Mouse (Mus musculus): ENCODE measurements at regions not wholly inside any gene's neighbourhood (a gene's known extent, or its start where the extent isn't known, plus 50 kb on each side); places are given as distances from the start of the nearest gene placed in this dataset.
"Not testable (repeated sequence)": the region's sequence is repeated elsewhere in the genome, so short reads cannot be mapped to it uniquely, and the experiment has no call there.

- Histone ChIP-seq H3K4me1 (no peaks in the 10 kb centered on the region), H3K4me2 (no peak overlapping the region), H3K27me3 (replicated peaks) (no peaks in the 10 kb centered on the region), H3K4me3 (replicated peaks) (no peak overlapping the region), H3K9ac (replicated peaks) (no peak overlapping the region), H3K36me3 (no peaks in the 10 kb centered on the region), H3K27ac (replicated peaks) (no peak overlapping the region), H3K9me3 (replicated peaks) (0 out of 2 replicates have a peak, but pooled peaks cover 2% of the 10 kb centered on the region)
- ATAC-seq (ENCODE audit: low FRiP score): no peak
- WGBS: 71% methylated on average over 2 of the region's 2 CpGs
Observed at GRCm38 (mm10) chr1:150160314-150160713, 60.5 kb downstream of the Ptgs2 start.

- H3K27me3 ChIP-seq (replicated peaks): no peaks in the 10 kb centered on the region
- H3K9ac ChIP-seq (replicated peaks): peak overlapping the region; percentile 20; the same call in 1 of the 2 replicates
- ATAC-seq (ENCODE audit: low FRiP score): peak; percentile 81
- no peaks in the 10 kb centered on the region for H3K4me1 ChIP-seq
- 54% methylated on average over 17 of the region's 17 CpGs for WGBS
- peak overlapping the region; percentile 48 for H3K4me2 ChIP-seq
- H3K9me3 ChIP-seq (replicated peaks): no peaks in the 10 kb centered on the region
- no peak overlapping the region for H3K27ac ChIP-seq (replicated peaks)
- peak overlapping the region; percentile 22 for H3K4me3 ChIP-seq (replicated peaks)
- no peaks in the 10 kb centered on the region for H3K36me3 ChIP-seq
Observed at GRCm38 (mm10) chr1:150164890-150165596, 65.2 kb downstream of the Ptgs2 start.

GRCm38 (mm10) chr1:150165597-150165973 lies 65.8 kb downstream of the Ptgs2 start:
- Histone ChIP-seq H3K4me3 (replicated peaks) (no peak overlapping the region), H3K4me1 (no peaks in the 10 kb centered on the region), H3K4me2 (no peak overlapping the region), H3K27ac (replicated peaks) (no peak overlapping the region), H3K9me3 (replicated peaks) (no peaks in the 10 kb centered on the region), H3K9ac (replicated peaks) (no peak overlapping the region), H3K36me3 (no peaks in the 10 kb centered on the region), H3K27me3 (replicated peaks) (no peaks in the 10 kb centered on the region)
- ATAC-seq (ENCODE audit: low FRiP score): no peak
- WGBS: 87% methylated on average over 7 of the region's 7 CpGs

- Histone ChIP-seq H3K4me2 (no peak overlapping the region), H3K36me3 (no peaks in the 10 kb centered on the region), H3K4me3 (replicated peaks) (no peak overlapping the region), H3K27ac (replicated peaks) (no peak overlapping the region), H3K27me3 (replicated peaks) (no peaks in the 10 kb centered on the region), H3K9me3 (replicated peaks) (no peaks in the 10 kb centered on the region), H3K4me1 (no peaks in the 10 kb centered on the region), H3K9ac (replicated peaks) (no peak overlapping the region)
- ATAC-seq (ENCODE audit: low FRiP score): no peak
Observed at GRCm38 (mm10) chr1:150167172-150167571, 67.3 kb downstream of the Ptgs2 start.

- H3K4me3 ChIP-seq (replicated peaks): no peak overlapping the region
- H3K4me2 ChIP-seq: no peak overlapping the region
- H3K4me1 ChIP-seq: no peaks in the 10 kb centered on the region
- WGBS: 79% methylated on average over 3 of the region's 3 CpGs
- H3K27ac ChIP-seq (replicated peaks): no peak overlapping the region
- H3K9me3 ChIP-seq (replicated peaks): no peaks in the 10 kb centered on the region
- no peak for ATAC-seq (ENCODE audit: low FRiP score)
- H3K36me3 ChIP-seq: no peaks in the 10 kb centered on the region
- no peak overlapping the region for H3K9ac ChIP-seq (replicated peaks)
- H3K27me3 ChIP-seq (replicated peaks): no peaks in the 10 kb centered on the region
Observed at GRCm38 (mm10) chr1:150174204-150174603, 74.4 kb downstream of the Ptgs2 start.

- no peak for ATAC-seq (ENCODE audit: low FRiP score)
- H3K27me3 ChIP-seq (replicated peaks): no peaks in the 10 kb centered on the region
- H3K4me2 ChIP-seq: no peak overlapping the region
- H3K36me3 ChIP-seq: no peaks in the 10 kb centered on the region
- H3K4me1 ChIP-seq: no peaks in the 10 kb centered on the region
- no peak overlapping the region for H3K9ac ChIP-seq (replicated peaks)
- no peaks in the 10 kb centered on the region for H3K9me3 ChIP-seq (replicated peaks)
- H3K4me3 ChIP-seq (replicated peaks): no peak overlapping the region
- H3K27ac ChIP-seq (replicated peaks): no peak overlapping the region
- WGBS: 86% methylated on average over 1 of the region's 1 CpGs
Observed at GRCm38 (mm10) chr1:150177029-150177740, 77.4 kb downstream of the Ptgs2 start.

- H3K9ac ChIP-seq (replicated peaks): no peak overlapping the region
- H3K4me3 ChIP-seq (replicated peaks): no peak overlapping the region
- no peaks in the 10 kb centered on the region for H3K27me3 ChIP-seq (replicated peaks)
- no peak overlapping the region for H3K27ac ChIP-seq (replicated peaks)
- ATAC-seq (ENCODE audit: low FRiP score): no peak
- H3K36me3 ChIP-seq: no peaks in the 10 kb centered on the region
- WGBS: 88% methylated on average over 2 of the region's 2 CpGs
- no peaks in the 10 kb centered on the region for H3K4me1 ChIP-seq
- no peak overlapping the region for H3K4me2 ChIP-seq
- no peaks in the 10 kb centered on the region for H3K9me3 ChIP-seq (replicated peaks)
Observed at GRCm38 (mm10) chr1:150202022-150202421, 102.2 kb downstream of the Ptgs2 start.

- Histone ChIP-seq H3K4me1 (no peaks in the 10 kb centered on the region), H3K4me3 (replicated peaks) (no peak overlapping the region), H3K4me2 (no peak overlapping the region), H3K27ac (replicated peaks) (no peak overlapping the region), H3K27me3 (replicated peaks) (no peaks in the 10 kb centered on the region), H3K9ac (replicated peaks) (no peak overlapping the region), H3K9me3 (replicated peaks) (no peaks in the 10 kb centered on the region), H3K36me3 (no peaks in the 10 kb centered on the region)
- no peak for ATAC-seq (ENCODE audit: low FRiP score)
Observed at GRCm38 (mm10) chr1:150212454-150212853, 106.8 kb upstream of the Pdc start.

- no peaks in the 10 kb centered on the region for H3K9me3 ChIP-seq (replicated peaks)
- H3K9ac ChIP-seq (replicated peaks): no peak overlapping the region
- WGBS: 93% methylated on average over 3 of the region's 3 CpGs
- H3K36me3 ChIP-seq: no peaks in the 10 kb centered on the region
- no peak for ATAC-seq (ENCODE audit: low FRiP score)
- H3K4me2 ChIP-seq: no peak overlapping the region
- no peak overlapping the region for H3K27ac ChIP-seq (replicated peaks)
- no peaks in the 10 kb centered on the region for H3K4me1 ChIP-seq
- no peaks in the 10 kb centered on the region for H3K27me3 ChIP-seq (replicated peaks)
- H3K4me3 ChIP-seq (replicated peaks): no peak overlapping the region
Observed at GRCm38 (mm10) chr1:150216672-150217071, 102.5 kb upstream of the Pdc start.

GRCm38 (mm10) chr1:150218802-150219201 lies 100.4 kb upstream of the Pdc start:
- 83% methylated on average over 2 of the region's 2 CpGs for WGBS
- H3K9me3 ChIP-seq (replicated peaks): no peaks in the 10 kb centered on the region
- no peak overlapping the region for H3K9ac ChIP-seq (replicated peaks)
- H3K4me1 ChIP-seq: no peaks in the 10 kb centered on the region
- H3K36me3 ChIP-seq: no peaks in the 10 kb centered on the region
- ATAC-seq (ENCODE audit: low FRiP score): no peak
- no peaks in the 10 kb centered on the region for H3K27me3 ChIP-seq (replicated peaks)
- no peak overlapping the region for H3K27ac ChIP-seq (replicated peaks)
- H3K4me2 ChIP-seq: no peak overlapping the region
- no peak overlapping the region for H3K4me3 ChIP-seq (replicated peaks)

GRCm38 (mm10) chr1:150225529-150225928 lies 93.7 kb upstream of the Pdc start:
- Histone ChIP-seq H3K27ac (replicated peaks) (no peak overlapping the region), H3K4me2 (no peak overlapping the region), H3K27me3 (replicated peaks) (no peaks in the 10 kb centered on the region), H3K36me3 (no peaks in the 10 kb centered on the region), H3K4me1 (no peaks in the 10 kb centered on the region), H3K9ac (replicated peaks) (no peak overlapping the region), H3K9me3 (replicated peaks) (no peaks in the 10 kb centered on the region), H3K4me3 (replicated peaks) (no peak overlapping the region)
- ATAC-seq (ENCODE audit: low FRiP score): no peak
- WGBS: 82% methylated on average over 6 of the region's 6 CpGs

- H3K4me2 ChIP-seq; H3K4me1 ChIP-seq; H3K4me3 ChIP-seq (replicated peaks); H3K9me3 ChIP-seq (replicated peaks); H3K27ac ChIP-seq (replicated peaks); H3K36me3 ChIP-seq; H3K9ac ChIP-seq (replicated peaks); H3K27me3 ChIP-seq (replicated peaks); ATAC-seq (ENCODE audit: low FRiP score): not testable (repeated sequence)
- WGBS: 92% methylated on average over 1 of the region's 1 CpGs
Observed at GRCm38 (mm10) chr1:150239504-150239903, 79.7 kb upstream of the Pdc start.
